Mouse (Mus musculus) embryonic facial prominence, embryonic 12.5 days (tissue): ENCODE results near the gene Tpd52l1. TPM values are rescaled to one million over a fixed set of nuclear protein-coding genes. Genes with fewer than 3 reads are reported as not detected.
A peak's percentile ranks its signal among the peaks of the same experiment; 100 is the strongest.

Source experiments
- ATAC-seq: fragments of 200-750 bp; cut with Nextera tagmentation; 2 replicates; pipeline ENCODE4 v1.8.0; 2017; ENCODE audit not compliant: insufficient number of reproducible peaks, insufficient read depth, low FRiP score, low TSS enrichment
- H3K27ac ChIP-seq: fragments of 300-500 bp; sonication (generic); 2 replicates; pipeline ENCODE4 v1.5.1; 2016; ENCODE audit warnings: mild to moderate bottlenecking
- H3K27me3 ChIP-seq: fragments of 300-500 bp; sonication (generic); 2 replicates; pipeline ENCODE4 v1.6.1; 2016; ENCODE audit warnings: mild to moderate bottlenecking, moderate library complexity
- H3K36me3 ChIP-seq: fragments of 300-500 bp; sonication (generic); 2 replicates; pipeline ENCODE4 v1.6.1; 2016; ENCODE audit warnings: mild to moderate bottlenecking
- H3K4me1 ChIP-seq: fragments of 300-500 bp; sonication (generic); 2 replicates; pipeline ENCODE4 v1.6.1; 2016
- H3K4me2 ChIP-seq: fragments of 300-500 bp; sonication (generic); replicated peaks from 2 replicates; pipeline ENCODE4 v1.6.1; 2016; ENCODE audit warnings: mild to moderate bottlenecking, moderate library complexity
- H3K4me3 ChIP-seq: fragments of 300-500 bp; sonication (generic); 2 replicates; pipeline ENCODE4 v1.5.1; 2016; ENCODE audit warnings: mild to moderate bottlenecking
- H3K9ac ChIP-seq: fragments of 300-500 bp; sonication (generic); 2 replicates; pipeline ENCODE4 v1.6.1; 2016; ENCODE audit warnings: mild to moderate bottlenecking, moderate library complexity
- H3K9me3 ChIP-seq: fragments of 300-500 bp; sonication (generic); 2 replicates; pipeline ENCODE4 v1.6.1; 2016; ENCODE audit warnings: mild to moderate bottlenecking, moderate library complexity
- WGBS: fragments of 180-500 bp; shearing (Covaris S2); methylation state at CpG from one replicate; pipeline ENCODE4 v1.1.7; 2016; 5-methylcytosine and 5-hydroxymethylcytosine counted together
- polyA plus RNA-seq: library from polyadenylated mRNA; unstranded; fragments of >200 nt; fragmentation: Nextera tagmentation; extraction: Ambion mirVana; gene quantifications from 2 replicates; pipeline ENCODE4 v1.2.1, GENCODE M21; 2016

Tpd52l1 gene
- polyA plus RNA-seq = 43.1 and 49.7 TPM in 2 replicates

GRCm38 (mm10) chr10:31445291-31446124 lies at the start of gene Tpd52l1:
Gene Tpd52l1 (minus strand): TSS chr10:31445958.
- H3K4me3 ChIP-seq = peak within 1 kb of the TSS; percentile 67
- H3K36me3 ChIP-seq = no peaks in the 10 kb centered on the region
- ATAC-seq = peak; percentile 99
- WGBS = 2% methylated on average over 59 of the region's 59 CpGs
- H3K9ac ChIP-seq = peak within 1 kb of the TSS; percentile 64
- H3K27me3 ChIP-seq = no peaks in the 10 kb centered on the region
- H3K9me3 ChIP-seq = no peaks in the 10 kb centered on the region
- 0 out of 2 replicates have a peak within 1 kb of the TSS, but pooled peaks have one; percentile 41 for H3K27ac ChIP-seq
- peak within 1 kb of the TSS; percentile 79 for H3K4me2 ChIP-seq
- H3K4me1 ChIP-seq = no peaks in the 10 kb centered on the region

GRCm38 (mm10) chr10:31494296-31494695 lies 48.5 kb upstream of the Tpd52l1 start:
- no peaks in the 10 kb centered on the region for H3K36me3 ChIP-seq
- no peak overlapping the region for H3K4me3 ChIP-seq
- no peaks in the 10 kb centered on the region for H3K9me3 ChIP-seq
- H3K4me1 ChIP-seq = no peaks in the 10 kb centered on the region
- H3K27ac ChIP-seq = no peak overlapping the region
- 92% methylated on average over 1 of the region's 1 CpGs for WGBS
- H3K9ac ChIP-seq = no peak overlapping the region
- ATAC-seq = no peak
- H3K4me2 ChIP-seq = no peak overlapping the region
- no peaks in the 10 kb centered on the region for H3K27me3 ChIP-seq

- Histone ChIP-seq H3K27me3 (no peaks in the 10 kb centered on the region), H3K27ac (no peak overlapping the region), H3K36me3 (no peaks in the 10 kb centered on the region), H3K4me3 (no peak overlapping the region), H3K4me1 (no peaks in the 10 kb centered on the region), H3K9me3 (no peaks in the 10 kb centered on the region), H3K4me2 (no peak overlapping the region), H3K9ac (no peak overlapping the region)
- WGBS = 51% methylated on average over 10 of the region's 10 CpGs
- ATAC-seq = 0 out of 2 replicates have a peak, but pooled peaks have one; percentile 41
Observed at GRCm38 (mm10) chr10:31467043-31467898, 21.5 kb upstream of the Tpd52l1 start.

- Histone ChIP-seq H3K4me1 (no peaks in the 10 kb centered on the region), H3K27ac (no peak overlapping the region), H3K27me3 (no peaks in the 10 kb centered on the region), H3K4me3 (no peak overlapping the region), H3K9ac (no peak overlapping the region), H3K9me3 (no peaks in the 10 kb centered on the region), H3K36me3 (no peaks in the 10 kb centered on the region), H3K4me2 (no peak overlapping the region)
- WGBS = 64% methylated on average over 6 of the region's 6 CpGs
- no peak for ATAC-seq
Observed at GRCm38 (mm10) chr10:31465840-31466541, 20.2 kb upstream of the Tpd52l1 start.

- Histone ChIP-seq H3K4me3 (no peak overlapping the region), H3K4me1 (no peaks in the 10 kb centered on the region), H3K36me3 (no peaks in the 10 kb centered on the region), H3K9me3 (no peaks in the 10 kb centered on the region), H3K27ac (no peak overlapping the region), H3K9ac (no peak overlapping the region), H3K27me3 (no peaks in the 10 kb centered on the region), H3K4me2 (no peak overlapping the region)
- no peak for ATAC-seq
- WGBS = 79% methylated on average over 4 of the region's 4 CpGs
Observed at GRCm38 (mm10) chr10:31465424-31465823, 19.7 kb upstream of the Tpd52l1 start.

GRCm38 (mm10) chr10:31463044-31463443 lies 17.3 kb upstream of the Tpd52l1 start:
- H3K36me3 ChIP-seq = no peaks in the 10 kb centered on the region
- 83% methylated on average over 2 of the region's 2 CpGs for WGBS
- H3K27ac ChIP-seq = no peak overlapping the region
- no peak for ATAC-seq
- no peaks in the 10 kb centered on the region for H3K27me3 ChIP-seq
- H3K4me3 ChIP-seq = no peak overlapping the region
- H3K4me1 ChIP-seq = no peaks in the 10 kb centered on the region
- H3K9ac ChIP-seq = no peak overlapping the region
- no peak overlapping the region for H3K4me2 ChIP-seq
- no peaks in the 10 kb centered on the region for H3K9me3 ChIP-seq

GRCm38 (mm10) chr10:31456806-31457205 lies 11.0 kb upstream of the Tpd52l1 start:
- H3K27ac ChIP-seq = no peak overlapping the region
- no peak for ATAC-seq
- no peaks in the 10 kb centered on the region for H3K4me1 ChIP-seq
- 38% methylated on average over 1 of the region's 1 CpGs for WGBS
- no peaks in the 10 kb centered on the region for H3K9me3 ChIP-seq
- H3K4me3 ChIP-seq = no peak overlapping the region
- H3K36me3 ChIP-seq = no peaks in the 10 kb centered on the region
- no peak overlapping the region for H3K4me2 ChIP-seq
- no peak overlapping the region for H3K9ac ChIP-seq
- no peaks in the 10 kb centered on the region for H3K27me3 ChIP-seq

GRCm38 (mm10) chr10:31447083-31447482 lies 1.3 kb upstream of the Tpd52l1 start:
- H3K9ac ChIP-seq = no peak overlapping the region
- H3K27ac ChIP-seq = no peak overlapping the region
- H3K4me2 ChIP-seq = no peak overlapping the region
- no peaks in the 10 kb centered on the region for H3K4me1 ChIP-seq
- no peaks in the 10 kb centered on the region for H3K36me3 ChIP-seq
- H3K9me3 ChIP-seq = no peaks in the 10 kb centered on the region
- ATAC-seq = no peak
- WGBS = 31% methylated on average over 1 of the region's 1 CpGs
- no peak overlapping the region for H3K4me3 ChIP-seq
- no peaks in the 10 kb centered on the region for H3K27me3 ChIP-seq

- no peak overlapping the region for H3K9ac ChIP-seq
- no peak overlapping the region for H3K27ac ChIP-seq
- no peaks in the 10 kb centered on the region for H3K9me3 ChIP-seq
- no peak overlapping the region for H3K4me3 ChIP-seq
- no peaks in the 10 kb centered on the region for H3K27me3 ChIP-seq
- H3K4me2 ChIP-seq = no peak overlapping the region
- 54% methylated on average over 7 of the region's 7 CpGs for WGBS
- H3K4me1 ChIP-seq = no peaks in the 10 kb centered on the region
- no peaks in the 10 kb centered on the region for H3K36me3 ChIP-seq
- ATAC-seq = no peak
Observed at GRCm38 (mm10) chr10:31444206-31444605, 1.6 kb downstream of the Tpd52l1 start.

GRCm38 (mm10) chr10:31441491-31441890 lies 4.3 kb downstream of the Tpd52l1 start:
- ATAC-seq = no peak
- H3K4me3 ChIP-seq = no peak overlapping the region
- H3K4me2 ChIP-seq = no peak overlapping the region
- no peak overlapping the region for H3K9ac ChIP-seq
- H3K27me3 ChIP-seq = no peaks in the 10 kb centered on the region
- no peaks in the 10 kb centered on the region for H3K9me3 ChIP-seq
- no peak overlapping the region for H3K27ac ChIP-seq
- H3K36me3 ChIP-seq = no peaks in the 10 kb centered on the region
- H3K4me1 ChIP-seq = no peaks in the 10 kb centered on the region

GRCm38 (mm10) chr10:31436047-31436446 lies 9.7 kb downstream of the Tpd52l1 start:
- no peaks in the 10 kb centered on the region for H3K36me3 ChIP-seq
- H3K4me1 ChIP-seq = no peaks in the 10 kb centered on the region
- H3K27me3 ChIP-seq = no peaks in the 10 kb centered on the region
- no peak overlapping the region for H3K4me3 ChIP-seq
- H3K9me3 ChIP-seq = no peaks in the 10 kb centered on the region
- no peak overlapping the region for H3K9ac ChIP-seq
- no peak for ATAC-seq
- H3K27ac ChIP-seq = no peak overlapping the region
- WGBS = 78% methylated on average over 4 of the region's 4 CpGs
- no peak overlapping the region for H3K4me2 ChIP-seq
